29 mouse cellular contexts compared by ENCODE assay signal in the genomic region with DNA sequence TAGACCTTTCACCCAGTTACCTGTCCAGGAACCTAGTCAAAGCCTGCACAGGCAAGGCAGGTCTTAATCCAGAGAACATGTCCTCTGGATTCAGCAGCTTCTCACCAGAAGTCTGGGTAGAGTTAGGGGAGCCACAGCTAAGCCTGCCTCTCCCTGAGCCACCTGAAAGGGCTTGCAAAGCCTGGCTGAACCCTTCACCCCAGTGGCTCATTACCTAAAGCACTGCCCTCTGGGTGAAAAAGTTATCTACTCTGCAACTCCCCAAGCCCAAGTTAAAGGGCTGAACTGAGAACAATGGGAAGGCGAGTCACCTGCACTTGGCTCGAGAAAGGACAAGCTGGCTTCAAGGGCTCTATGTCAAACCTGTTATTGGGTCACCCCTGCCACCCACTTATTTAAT. TPM values are rescaled to one million over a fixed set of nuclear protein-coding genes. Genes with fewer than 3 reads are reported as not detected.
A peak's percentile ranks its signal among the peaks of the same experiment; 100 is the strongest.
DNase-seq lines count a peak whose midpoint lies in the region; ATAC-seq and TF ChIP-seq lines count a peak whose summit lies in the region.
"Had no signal": no experiment of that assay in that cellular context is flagged by ENCODE, and none has a peak within 500 bp of the region (broad histone marks: within the 10 kb centered on the region; RNA-seq: fewer than 3 reads in every experiment).

No protein-coding gene starts in this region.

- no peak for ATAC-seq in limb, embryonic 11.5 days (ENCODE audit: insufficient number of reproducible peaks, low FRiP score, low TSS enrichment, low read depth)
- ATAC-seq: activated CD4-positive, CD25-positive, alpha-beta regulatory T cell, adult 4 months; forebrain, embryonic 14.5 days; forebrain, postnatal 0 days; Patski had no signal

- no peak for TF ChIP-seq EP300 in ES-Bruce4 (IDR thresholded peaks at IDR 0.05; ENCODE audit: insufficient read depth, low read depth, low read length)

- H3K4me3 ChIP-seq in limb, embryonic 11.5 days (ENCODE audit: low read depth, low read length), result no peak overlapping the region
- no peak overlapping the region for H3K4me3 ChIP-seq in limb, embryonic 10.5 days
- no peak overlapping the region for H3K4me3 ChIP-seq in ES-Bruce4 (ENCODE audit: low read depth, low read length)
- H3K4me3 ChIP-seq: embryonic facial prominence, embryonic 12.5 days; embryonic facial prominence, embryonic 15.5 days; heart, embryonic 10.5 days; heart, embryonic 13.5 days; hindbrain, embryonic 12.5 days; hindbrain, embryonic 15.5 days had no signal

- TF ChIP-seq CTCF in ES-Bruce4 (IDR thresholded peaks at IDR 0.05; ENCODE audit: low read depth, low read length), result no peak

- no peak for TF ChIP-seq POLR2A in ES-Bruce4 (IDR thresholded peaks at IDR 0.05; ENCODE audit: insufficient read depth, low read length)

- H3K36me3 ChIP-seq in limb, embryonic 11.5 days (ENCODE audit: control insufficient read depth, insufficient read depth, low read length), result peaks cover 17% of the 10 kb centered on the region; the same call in 1 of the 2 replicates
- H3K36me3 ChIP-seq in limb, embryonic 10.5 days, result peaks cover 41% of the 10 kb centered on the region
- H3K36me3 ChIP-seq in ES-Bruce4 (ENCODE audit: control insufficient read depth, insufficient read depth, low read length, poor library complexity, severe bottlenecking), result peaks cover 27% of the 10 kb centered on the region

- peak; percentile 20 for DNase-seq in limb, embryonic 11.5 days (ENCODE audit: low spot score)
- no peak for DNase-seq in limb, embryonic 10.5 days (ENCODE audit: low spot score)
- DNase-seq in ZHBTc4 (ENCODE audit: low read depth, low spot score), result peak; percentile 56
- no peak for DNase-seq in gastrocnemius, adult 18-20 months (ENCODE audit: low spot score)
- DNase-seq in cerebellum, postnatal 25 days, result no peak
- DNase-seq in left cerebral cortex, postnatal 4 days, result no peak
- DNase-seq: adrenal gland, adult 8-10 months; adrenal gland, postnatal 25 days; B cell, adult 2 months; cerebellum, adult 11-12 months; cerebellum, adult 9-10 months; cerebellum, postnatal 14 days; forebrain, postnatal 0 days; gastrocnemius, postnatal 25 days; heart, adult 18-20 months had no signal

- no peak overlapping the region for H3K27ac ChIP-seq in limb, embryonic 11.5 days (replicated peaks; ENCODE audit: low read depth, low read length)
- no peak overlapping the region for H3K27ac ChIP-seq in limb, embryonic 10.5 days
- peak overlapping the region; percentile 47 for H3K27ac ChIP-seq in ES-Bruce4 (ENCODE audit: insufficient read depth, low read length)
- H3K27ac ChIP-seq: embryonic facial prominence, embryonic 12.5 days; embryonic facial prominence, embryonic 15.5 days; heart, embryonic 10.5 days; heart, embryonic 13.5 days; hindbrain, embryonic 12.5 days; hindbrain, embryonic 15.5 days had no signal

- H3K4me1 ChIP-seq in limb, embryonic 11.5 days (ENCODE audit: control insufficient read depth, insufficient read depth, low read length), result peaks cover 4% of the 10 kb centered on the region
- H3K4me1 ChIP-seq in limb, embryonic 10.5 days, result peaks cover 10% of the 10 kb centered on the region
- peaks cover 2% of the 10 kb centered on the region for H3K4me1 ChIP-seq in ES-Bruce4 (ENCODE audit: control insufficient read depth, insufficient read depth, low read length)

- intact Hi-C loops in left cerebral cortex, postnatal 4 days (cut with DNase I), result no loop called here

- no peak overlapping the region for H3K4me2 ChIP-seq in limb, embryonic 11.5 days (ENCODE audit: low read depth, severe bottlenecking)
- H3K4me2 ChIP-seq: embryonic facial prominence, embryonic 12.5 days; embryonic facial prominence, embryonic 15.5 days; heart, embryonic 13.5 days; hindbrain, embryonic 12.5 days; hindbrain, embryonic 15.5 days had no signal

- no peak overlapping the region for H3K9ac ChIP-seq in limb, embryonic 11.5 days (ENCODE audit: low read length)
- no peak overlapping the region for H3K9ac ChIP-seq in ES-Bruce4 (ENCODE audit: low read depth, poor library complexity, severe bottlenecking)
- H3K9ac ChIP-seq: embryonic facial prominence, embryonic 12.5 days; embryonic facial prominence, embryonic 15.5 days; forebrain, postnatal 0 days; heart, embryonic 13.5 days; hindbrain, embryonic 12.5 days; hindbrain, embryonic 15.5 days had no signal

- 60% methylated on average over 2 of the region's 2 CpGs for WGBS in limb, embryonic 11.5 days
- whole genome bisulfite sequencing in limb, embryonic 10.5 days, result 54% methylated on average over 2 of the region's 2 CpGs

- no peaks in the 10 kb centered on the region for H3K9me3 ChIP-seq in limb, embryonic 11.5 days (ENCODE audit: control insufficient read depth, low read length)
- H3K9me3 ChIP-seq in limb, embryonic 10.5 days (replicated peaks), result no peaks in the 10 kb centered on the region
- no peaks in the 10 kb centered on the region for H3K9me3 ChIP-seq in ES-Bruce4 (replicated peaks; ENCODE audit: control insufficient read depth, insufficient read depth, low read length, poor library complexity, severe bottlenecking)
- H3K9me3 ChIP-seq: embryonic facial prominence, embryonic 12.5 days; embryonic facial prominence, embryonic 15.5 days; G1E; heart, embryonic 10.5 days; hindbrain, embryonic 12.5 days; hindbrain, embryonic 15.5 days had no signal

- H3K27me3 ChIP-seq in limb, embryonic 11.5 days (ENCODE audit: control insufficient read depth, insufficient read depth, low read length), result no peaks in the 10 kb centered on the region
- no peaks in the 10 kb centered on the region for H3K27me3 ChIP-seq in limb, embryonic 10.5 days (ENCODE audit: low read depth, poor library complexity, severe bottlenecking)
- H3K27me3 ChIP-seq in ES-Bruce4 (ENCODE audit: control insufficient read depth, insufficient read depth, low read length, poor library complexity, severe bottlenecking), result no peaks in the 10 kb centered on the region
- H3K27me3 ChIP-seq: embryonic facial prominence, embryonic 12.5 days; embryonic facial prominence, embryonic 15.5 days; heart, embryonic 13.5 days; hindbrain, embryonic 12.5 days; hindbrain, embryonic 15.5 days; Patski had no signal

RNA-seq across cellular contexts. Expression of a gene that starts 7.7 kb away (rescaled TPM):
- polyA plus RNA-seq in limb, embryonic 11.5 days (2014; fragmentation: Nextera tagmentation; extraction: Ambion mirVana), result 20.0 and 22.1 TPM in 2 replicates
- polyA plus RNA-seq in limb, embryonic 10.5 days (2016; fragmentation: Nextera tagmentation; extraction: Ambion mirVana), result 16.6 and 20.1 TPM in 2 replicates
- polyA plus RNA-seq in ES-Bruce4 (2011; ENCODE audit: insufficient read depth, insufficient read length, low read depth, missing spikeins), result 44.3 and 50.3 TPM in 2 replicates
- total RNA-seq in gastrocnemius, adult 18-20 months (2021), result 10 to 100 TPM in 1 of 2 experiments, 1 to 10 TPM in 1; 9.3 to 13.0 TPM
- total RNA-seq in left cerebral cortex, postnatal 4 days (2021), result 100 to 1,000 TPM; 183 to 189 TPM

RNA-seq across cellular contexts. Expression of a gene that starts 15.4 kb away (rescaled TPM):
- polyA plus RNA-seq in limb, embryonic 11.5 days (2014; fragmentation: Nextera tagmentation; extraction: Ambion mirVana), result 87.0 and 91.4 TPM in 2 replicates
- 102 and 108 TPM in 2 replicates for polyA plus RNA-seq in limb, embryonic 10.5 days (2016; fragmentation: Nextera tagmentation; extraction: Ambion mirVana)
- polyA plus RNA-seq in ES-Bruce4 (2011; ENCODE audit: insufficient read depth, insufficient read length, low read depth, missing spikeins), result 81.7 and 82.0 TPM in 2 replicates
- total RNA-seq in gastrocnemius, adult 18-20 months (2021), result 10 to 100 TPM; 35.4 to 42.6 TPM
- total RNA-seq in left cerebral cortex, postnatal 4 days (2021), result 100 to 1,000 TPM; 113 to 115 TPM

RNA-seq across cellular contexts. Expression of a gene that starts 19.4 kb away (rescaled TPM):
- 46.7 and 51.5 TPM in 2 replicates for polyA plus RNA-seq in limb, embryonic 11.5 days (2014; fragmentation: Nextera tagmentation; extraction: Ambion mirVana)
- 37.3 and 44.0 TPM in 2 replicates for polyA plus RNA-seq in limb, embryonic 10.5 days (2016; fragmentation: Nextera tagmentation; extraction: Ambion mirVana)
- 19.7 and 20.0 TPM in 2 replicates for polyA plus RNA-seq in ES-Bruce4 (2011; ENCODE audit: insufficient read depth, insufficient read length, low read depth, missing spikeins)
- total RNA-seq in gastrocnemius, adult 18-20 months (2021), result 10 to 100 TPM; 14.6 to 15.8 TPM
- total RNA-seq in left cerebral cortex, postnatal 4 days (2021), result 10 to 100 TPM; 53.6 to 56.1 TPM

RNA-seq across cellular contexts. Expression of a gene that starts 35.6 kb away (rescaled TPM):
- 0.13 and 0.33 TPM in 2 replicates for polyA plus RNA-seq in limb, embryonic 11.5 days (2014; fragmentation: Nextera tagmentation; extraction: Ambion mirVana)
- polyA plus RNA-seq in limb, embryonic 10.5 days (2016; fragmentation: Nextera tagmentation; extraction: Ambion mirVana), result 0.06 and 0.08 TPM in 2 replicates
- 0.70 and 2.3 TPM in 2 replicates for polyA plus RNA-seq in ES-Bruce4 (2011; ENCODE audit: insufficient read depth, insufficient read length, low read depth, missing spikeins)
- 10 to 100 TPM; 86.0 to 97.5 TPM for total RNA-seq in gastrocnemius, adult 18-20 months (2021)
- total RNA-seq in left cerebral cortex, postnatal 4 days (2021), result under 1 TPM; 0.91 to 0.98 TPM
- total RNA-seq: hematopoietic stem cell, adult 5-6 weeks had no signal
- polyA plus RNA-seq: activated CD4-positive, CD25-positive, alpha-beta regulatory T cell, adult 4 months; forebrain, embryonic 11.5 days; forebrain, embryonic 14.5 days; forebrain, postnatal 0 days; G1E; hindbrain, embryonic 12.5 days had no signal

RNA-seq across cellular contexts. Expression of a gene that starts 55.5 kb away (rescaled TPM):
- polyA plus RNA-seq in limb, embryonic 11.5 days (2014; fragmentation: Nextera tagmentation; extraction: Ambion mirVana), result 26.9 and 27.8 TPM in 2 replicates
- polyA plus RNA-seq in limb, embryonic 10.5 days (2016; fragmentation: Nextera tagmentation; extraction: Ambion mirVana), result 33.4 and 35.7 TPM in 2 replicates
- 32.5 and 34.0 TPM in 2 replicates for polyA plus RNA-seq in ES-Bruce4 (2011; ENCODE audit: insufficient read depth, insufficient read length, low read depth, missing spikeins)
- not detected for total RNA-seq in gastrocnemius, adult 18-20 months (2021)
- 1 to 10 TPM; 1.4 to 1.6 TPM for total RNA-seq in left cerebral cortex, postnatal 4 days (2021)
- total RNA-seq: gastrocnemius, adult 8-10 months; gastrocnemius, postnatal 25 days had no signal

Comparison
In these comparisons a context has a peak if more than half of its experiments do, and no peak if none do; other contexts are left out.
1. DNase-seq: peak in limb, embryonic 11.5 days (single experiment) and ZHBTc4 (single experiment); none in limb, embryonic 10.5 days (single experiment), gastrocnemius, adult 18-20 months (single experiment), cerebellum, postnatal 25 days (0 of 2) and left cerebral cortex, postnatal 4 days (single experiment).